Mouse (Mus musculus) embryonic fibroblast, embryonic 13.5 days (primary cell): ENCODE results near the gene Hist1h3e. TPM values are rescaled to one million over a fixed set of nuclear protein-coding genes. Genes with fewer than 3 reads are reported as not detected.
"Not testable (repeated sequence)": the region's sequence is repeated elsewhere in the genome, so short reads cannot be mapped to it uniquely, and the experiment has no call there.

Experiments used
- H3K27ac ChIP-seq: 2 replicates; pipeline ENCODE4 v1.5.1; 2012; ENCODE audit warnings: low read length, control low read depth, inconsistent platforms; ENCODE audit not compliant: insufficient read depth
- H3K4me1 ChIP-seq: 2 replicates; pipeline ENCODE4 v1.6.1; 2011; ENCODE audit warnings: low read length; ENCODE audit not compliant: control insufficient read depth, insufficient read depth
- H3K4me3 ChIP-seq: 2 replicates; pipeline ENCODE4 v1.5.1; 2011; ENCODE audit warnings: mild to moderate bottlenecking, control low read depth, low read length; ENCODE audit not compliant: insufficient read depth
- CTCF ChIP-seq: IDR thresholded peaks from 2 replicates; pipeline ENCODE4 v1.5.1; 2011; ENCODE audit warnings: mild to moderate bottlenecking, control low read depth, low read length, moderate library complexity, borderline replicate concordance; ENCODE audit not compliant: insufficient read depth
- POLR2A ChIP-seq: IDR thresholded peaks from 2 replicates; pipeline ENCODE4 v1.6.1; 2011; ENCODE audit warnings: low read depth, mild to moderate bottlenecking, control low read depth, low read length, moderate library complexity
- polyA plus RNA-seq: library from polyadenylated mRNA; stranded (reverse); fragments of >200 nt; gene quantifications from 2 replicates; pipeline ENCODE4 v1.2.4, GENCODE M21; 2011; ENCODE audit warnings: low read depth; ENCODE audit not compliant: missing spikeins, insufficient read length

Gene Hist1h3e
- 2.4 and 3.4 TPM in 2 replicates for polyA plus RNA-seq

- H3K4me1 ChIP-seq = not testable (repeated sequence)
- TF ChIP-seq POLR2A = peak; percentile 97
- peak within 1 kb of the TSS; percentile 99 for H3K27ac ChIP-seq
- H3K4me3 ChIP-seq = peak within 1 kb of the TSS; percentile 38
Measured at GRCm38 (mm10) chr13:23561883-23562659, at the start of gene Hist1h3e. Gene Hist1h3e (minus strand): TSS chr13:23562369.

GRCm38 (mm10) chr13:23611638-23612037 lies 49.5 kb upstream of the Hist1h3e start:
- Histone ChIP-seq H3K4me1 (no peaks in the 10 kb centered on the region), H3K4me3 (no peak overlapping the region), H3K27ac (no peak overlapping the region)
- TF ChIP-seq POLR2A = no peak
- TF ChIP-seq CTCF = no peak

- TF ChIP-seq CTCF (no peak), POLR2A (no peak)
- H3K4me1 ChIP-seq = no peaks in the 10 kb centered on the region
- H3K27ac ChIP-seq = no peak overlapping the region
- H3K4me3 ChIP-seq = no peak overlapping the region
Measured at GRCm38 (mm10) chr13:23610393-23610792, 48.2 kb upstream of the Hist1h3e start.

DNA sequence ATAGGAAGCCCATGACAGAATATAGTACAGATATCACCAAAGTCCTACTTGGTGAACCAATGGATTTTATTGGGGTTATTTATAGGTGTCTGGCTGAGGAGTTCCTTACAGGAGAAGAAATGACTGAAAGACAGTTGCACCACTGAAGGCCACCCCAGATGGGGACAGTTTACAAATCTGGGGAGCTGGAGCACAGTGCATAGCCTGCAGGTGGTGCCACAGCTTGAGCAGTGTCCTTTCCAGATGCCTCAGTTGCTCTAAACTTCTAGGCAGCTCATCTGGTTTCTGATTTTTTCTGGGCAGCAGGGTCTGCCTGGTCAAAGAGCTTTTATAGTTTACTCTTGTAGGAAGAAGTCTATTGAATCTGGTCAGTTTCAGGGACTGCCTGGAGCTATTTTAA lies 47.7 kb upstream of the Hist1h3e start:
- H3K27ac ChIP-seq = no peak overlapping the region
- TF ChIP-seq CTCF (no peak), POLR2A (no peak)
- H3K4me3 ChIP-seq = no peak overlapping the region
- no peaks in the 10 kb centered on the region for H3K4me1 ChIP-seq

GRCm38 (mm10) chr13:23609209-23609608 lies 47.0 kb upstream of the Hist1h3e start:
- H3K4me3 ChIP-seq = no peak overlapping the region
- TF ChIP-seq CTCF (no peak), POLR2A (no peak)
- no peak overlapping the region for H3K27ac ChIP-seq
- H3K4me1 ChIP-seq = no peaks in the 10 kb centered on the region

GRCm38 (mm10) chr13:23605052-23605451 lies 42.9 kb upstream of the Hist1h3e start:
- TF ChIP-seq CTCF = no peak
- no peak for TF ChIP-seq POLR2A
- H3K27ac ChIP-seq = no peak overlapping the region
- H3K4me1 ChIP-seq = no peaks in the 10 kb centered on the region
- no peak overlapping the region for H3K4me3 ChIP-seq

- Histone ChIP-seq H3K27ac (no peak overlapping the region), H3K4me1 (no peaks in the 10 kb centered on the region), H3K4me3 (no peak overlapping the region)
- TF ChIP-seq POLR2A = no peak
- no peak for TF ChIP-seq CTCF
Measured at GRCm38 (mm10) chr13:23604452-23604851, 42.3 kb upstream of the Hist1h3e start.

GRCm38 (mm10) chr13:23603182-23603699 lies 41.1 kb upstream of the Hist1h3e start:
- H3K4me1 ChIP-seq = no peaks in the 10 kb centered on the region
- TF ChIP-seq POLR2A (no peak), CTCF (no peak)
- H3K4me3 ChIP-seq = no peak overlapping the region
- no peak overlapping the region for H3K27ac ChIP-seq

- TF ChIP-seq POLR2A (no peak), CTCF (0 out of 2 replicates have a peak, but pooled peaks have one; percentile 14)
- no peak overlapping the region for H3K27ac ChIP-seq
- no peak overlapping the region for H3K4me3 ChIP-seq
- H3K4me1 ChIP-seq = no peaks in the 10 kb centered on the region
Measured at GRCm38 (mm10) chr13:23597957-23598356, 35.8 kb upstream of the Hist1h3e start.

DNA sequence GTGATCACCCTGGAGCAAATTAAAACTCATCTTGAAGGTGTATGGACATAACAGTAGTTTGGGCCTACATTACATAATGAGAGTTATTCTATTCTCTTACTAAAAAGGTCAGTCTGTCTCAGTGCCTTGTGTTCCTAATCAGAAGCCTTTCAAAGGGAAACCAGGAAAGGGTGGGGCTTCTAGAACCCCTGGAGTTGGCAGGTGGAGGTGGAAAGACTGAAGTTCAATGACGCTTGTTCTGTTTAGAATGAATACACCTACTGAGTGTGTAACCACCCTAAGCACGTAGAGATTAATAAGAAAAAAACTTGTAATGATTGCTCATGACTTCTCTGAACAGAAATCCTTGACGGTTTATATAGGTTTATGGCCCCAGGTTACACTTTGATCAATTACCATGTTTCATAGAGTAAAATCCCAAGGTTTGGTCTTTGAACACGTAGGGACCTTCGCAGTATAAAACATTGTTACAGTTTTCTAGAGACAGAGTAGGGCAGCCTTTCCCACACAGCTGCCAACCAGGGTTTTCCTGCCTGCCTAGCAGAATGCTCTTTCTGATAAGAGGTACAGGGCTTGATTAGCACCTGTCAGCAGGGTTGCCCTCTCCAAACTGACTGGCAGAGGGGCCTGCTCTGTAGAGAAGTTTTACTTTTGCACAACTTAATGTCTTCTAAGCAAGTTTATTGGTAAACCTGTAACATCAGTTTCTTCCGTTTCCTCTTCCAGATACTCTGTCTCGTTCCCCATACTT lies 33.6 kb upstream of the Hist1h3e start:
- no peaks in the 10 kb centered on the region for H3K4me1 ChIP-seq
- TF ChIP-seq POLR2A (no peak), CTCF (no peak)
- H3K27ac ChIP-seq = no peak overlapping the region
- no peak overlapping the region for H3K4me3 ChIP-seq
